Mouse (Mus musculus) myocyte (in vitro differentiated cells): ENCODE data around the gene Sergef. TPM values are rescaled to one million over a fixed set of nuclear protein-coding genes. Genes with fewer than 3 reads are reported as not detected.

Source experiments
- H3K27me3 ChIP-seq: one replicate; pipeline ENCODE4 v1.6.1; 2011; ENCODE audit not compliant: control insufficient read depth, insufficient read depth, insufficient read length
- H3K36me3 ChIP-seq: one replicate; pipeline ENCODE4 v1.6.1; 2011; ENCODE audit not compliant: control insufficient read depth, insufficient read depth
- H3K4me2 ChIP-seq: one replicate; pipeline ENCODE4 v1.6.1; 2011; ENCODE audit warnings: low read depth, control low read depth
- H3K4me3 ChIP-seq: one replicate; pipeline ENCODE4 v1.5.1; 2011; ENCODE audit warnings: mild to moderate bottlenecking, control low read depth, moderate library complexity
- H3K79me2 ChIP-seq: one replicate; pipeline ENCODE4 v1.6.1; 2011; ENCODE audit not compliant: control insufficient read depth, insufficient read depth
- H3ac ChIP-seq: one replicate; pipeline ENCODE4 v1.6.1; 2011; ENCODE audit not compliant: control insufficient read depth, insufficient read length
- CEBPB ChIP-seq: IDR thresholded peaks from 2 replicates; pipeline ENCODE4 v1.6.1; 2011; ENCODE audit warnings: mild to moderate bottlenecking, moderate library complexity; ENCODE audit not compliant: poor library complexity, insufficient read depth, severe bottlenecking
- E2F4 ChIP-seq: IDR thresholded peaks from one replicate; pipeline ENCODE4 v1.6.1; 2011; ENCODE audit warnings: mild to moderate bottlenecking, control low read depth, moderate library complexity; ENCODE audit not compliant: insufficient read depth
- MAX ChIP-seq: IDR thresholded peaks from one replicate; pipeline ENCODE4 v1.6.1; 2011; ENCODE audit warnings: low read depth, mild to moderate bottlenecking, control low read depth
- MYOD1 ChIP-seq, 3 experiments: IDR thresholded peaks; one replicate each; pipeline ENCODE4 v1.6.1; 2011; ENCODE audit warnings: control low read depth in 2 of 3, low read depth in 2 of 3, mild to moderate bottlenecking in 2 of 3, moderate library complexity in 1 of 3; ENCODE audit not compliant: insufficient read length in 2 of 3, control insufficient read depth in 1 of 3
- MYOG ChIP-seq, 3 experiments: IDR thresholded peaks; one replicate each; pipeline ENCODE4 v1.6.1; 2011; ENCODE audit warnings: control low read depth in 2 of 3, low read depth in 2 of 3, mild to moderate bottlenecking in 2 of 3; ENCODE audit not compliant: insufficient read length in 2 of 3, control insufficient read depth in 1 of 3, insufficient read depth in 1 of 3
- POLR2A ChIP-seq: IDR thresholded peaks from one replicate; pipeline ENCODE4 v1.6.1; 2011; ENCODE audit warnings: low read depth, mild to moderate bottlenecking, control low read depth, moderate library complexity; ENCODE audit not compliant: insufficient read length
- POLR2AphosphoS2 ChIP-seq: IDR thresholded peaks from one replicate; pipeline ENCODE4 v1.6.1; 2011; ENCODE audit warnings: low read depth, control low read depth; ENCODE audit not compliant: insufficient read length
- REST ChIP-seq: IDR thresholded peaks from one replicate; pipeline ENCODE4 v1.6.1; 2011; ENCODE audit warnings: mild to moderate bottlenecking, control low read depth, moderate library complexity; ENCODE audit not compliant: insufficient read depth, insufficient read length
- SRF ChIP-seq: IDR thresholded peaks from one replicate; pipeline ENCODE4 v1.6.1; 2011; ENCODE audit warnings: low read depth; ENCODE audit not compliant: control insufficient read depth, insufficient read length
- TCF12 ChIP-seq: IDR thresholded peaks from one replicate; pipeline ENCODE4 v1.6.1; 2011; ENCODE audit warnings: mild to moderate bottlenecking, control low read depth; ENCODE audit not compliant: poor library complexity, insufficient read depth, severe bottlenecking
- TCF3 ChIP-seq: IDR thresholded peaks from one replicate; pipeline ENCODE4 v1.6.1; 2011; ENCODE audit warnings: low read depth, control low read depth; ENCODE audit not compliant: insufficient read length
- USF1 ChIP-seq: IDR thresholded peaks from one replicate; pipeline ENCODE4 v1.6.1; 2011; ENCODE audit warnings: low read depth, mild to moderate bottlenecking, control low read depth, moderate library complexity
- polyA plus RNA-seq: library from polyadenylated mRNA; unstranded; fragments of >200 nt; fragmentation: generic; extraction: Trizol; gene quantifications from one replicate; pipeline ENCODE4 v1.2.1, GENCODE M21; 2012; ENCODE audit warnings: missing spikeins

Gene Sergef
- polyA plus RNA-seq, 1 experiment, result 13.9 TPM

GRCm38 (mm10) chr7:46394933-46395332, 244.7 kb downstream of the Sergef start:
- H3K4me2 ChIP-seq, result no peak overlapping the region
- H3K79me2 ChIP-seq, result no peaks in the 10 kb centered on the region
- no peak for TF ChIP-seq SRF
- no peak for TF ChIP-seq E2F4
- no peak for TF ChIP-seq REST
- no peak for TF ChIP-seq USF1
- TF ChIP-seq MYOG (IDR thresholded peaks at IDR 0.05; ENCODE audit: control insufficient read depth in 1 of 3, insufficient read depth in 1 of 3, insufficient read length in 2 of 3, low read depth in 2 of 3), result no peak
- no peak for TF ChIP-seq TCF12
- no peak for TF ChIP-seq POLR2A
- no peak for TF ChIP-seq MAX
- no peak overlapping the region for H3K4me3 ChIP-seq
- no peak overlapping the region for H3ac ChIP-seq
- no peaks in the 10 kb centered on the region for H3K36me3 ChIP-seq
- H3K27me3 ChIP-seq, result peaks cover 60% of the 10 kb centered on the region

- Histone ChIP-seq H3K4me2 (no peak overlapping the region), H3K79me2 (no peaks in the 10 kb centered on the region), H3K4me3 (no peak overlapping the region), H3K36me3 (no peaks in the 10 kb centered on the region), H3K27me3 (peaks cover 54% of the 10 kb centered on the region), H3ac (no peak overlapping the region)
- TF ChIP-seq MYOD1 (IDR thresholded peaks at IDR 0.05; ENCODE audit: control insufficient read depth in 1 of 3, insufficient read length in 2 of 3, low read depth in 2 of 3), result no peak
- TF ChIP-seq POLR2A, result no peak
- no peak for TF ChIP-seq E2F4
- no peak for TF ChIP-seq TCF12
- no peak for TF ChIP-seq USF1
- TF ChIP-seq TCF3, result no peak
- TF ChIP-seq CEBPB, result no peak
- no peak for TF ChIP-seq REST
- no peak for TF ChIP-seq MYOG (IDR thresholded peaks at IDR 0.05; ENCODE audit: control insufficient read depth in 1 of 3, insufficient read depth in 1 of 3, insufficient read length in 2 of 3, low read depth in 2 of 3)
- TF ChIP-seq MAX, result no peak
- TF ChIP-seq SRF, result no peak
- TF ChIP-seq POLR2AphosphoS2, result no peak
These were observed 245.7 kb downstream of the Sergef start for GRCm38 (mm10) chr7:46393718-46394511.

Other genes with a start within 250 kb of the Sergef start
- 0.07 TPM for gene Kcnc1, start 243.3 kb downstream of the Sergef start, polyA plus RNA-seq
- gene Tph1, start 32.7 kb upstream of the Sergef start, polyA plus RNA-seq, result 0.17 TPM
- 11.2 TPM for gene Saal1, start 70.9 kb upstream of the Sergef start, polyA plus RNA-seq
- gene Saa3, start 75.9 kb upstream of the Sergef start, polyA plus RNA-seq, result 4.3 TPM
- not detected for gene Saa4, start 92.8 kb upstream of the Sergef start, polyA plus RNA-seq
- not detected for gene Saa1, start 103.2 kb upstream of the Sergef start, polyA plus RNA-seq
- gene Saa2, start 112.0 kb upstream of the Sergef start, polyA plus RNA-seq, result not detected
- 7.9 TPM for gene Hps5, start 156.3 kb upstream of the Sergef start, polyA plus RNA-seq
- 18.0 TPM for gene Gtf2h1, start 156.3 kb upstream of the Sergef start, polyA plus RNA-seq
- 1,758 TPM for gene Ldha, start 201.7 kb upstream of the Sergef start, polyA plus RNA-seq
- gene Ldhc, start 221.4 kb upstream of the Sergef start, polyA plus RNA-seq, result 0.08 TPM